Mouse (Mus musculus): ENCODE results near the gene Cd44. TPM values are rescaled to one million over a fixed set of nuclear protein-coding genes. Genes with fewer than 3 reads are reported as not detected.
A peak's percentile ranks its signal among the peaks of the same experiment; 100 is the strongest.

Cd44 gene
- total and polyA plus RNA-seq, 3 experiments, result 102 to 153 (median 112) TPM

GRCm38 (mm10) chr2:102901828-102902223 lies 361 bp upstream of the Cd44 start:
- dilution Hi-C loops (cut with MboI; ENCODE audit: extremely low pct_ligation_motif_present, extremely low pct_unique_long_range_greater_than_20kb, low sequenced_read_pairs), result no loop called here

GRCm38 (mm10) chr2:102900230-102900721 lies 1.2 kb downstream of the Cd44 start:
- peaks cover 3 to 21% of the 10 kb centered on the region in 2 experiments for H3K36me3 ChIP-seq (replicated peaks in 1 of 2; ENCODE audit: control insufficient read depth in 1 of 2, insufficient read depth in 1 of 2, low read length in 1 of 2)
- DNase-seq (ENCODE audit: extremely low read depth), result no peak
- H3K79me2 ChIP-seq (replicated peaks; ENCODE audit: control insufficient read depth, extremely low read depth, insufficient read depth, poor library complexity, severe bottlenecking), result peaks cover 54% of the 10 kb centered on the region
- H3K4me3 ChIP-seq (replicated peaks in 1 of 3; ENCODE audit: low read depth in 2 of 3, low read length in 2 of 3, poor library complexity in 1 of 3), result peak overlapping the region; percentile 65 to 97 (median 83)
- peak overlapping the region; percentile 80 for H3K9ac ChIP-seq (ENCODE audit: insufficient read depth, low read depth)
- in situ Hi-C loops (cut with MboI; ENCODE audit: low pct_ligation_motif_present, low pct_unique_long_range_greater_than_20kb, low sequenced_read_pairs), result no loop called here
- H3K4me1 ChIP-seq (ENCODE audit: control insufficient read depth in 1 of 2, insufficient read depth in 2 of 2), result peaks cover 15 to 40% of the 10 kb centered on the region in 2 experiments
- H3K9me3 ChIP-seq (replicated peaks; ENCODE audit: low read length), result no peaks in the 10 kb centered on the region
- H3K27me3 ChIP-seq (replicated peaks), result no peaks in the 10 kb centered on the region
- peak overlapping the region; percentile 31 for H3K4me2 ChIP-seq (ENCODE audit: insufficient read depth, low read depth, poor library complexity, severe bottlenecking)
- H3K27ac ChIP-seq (ENCODE audit: insufficient read depth, low read depth), result peak overlapping the region; percentile 66
- dilution Hi-C loops (cut with MboI; ENCODE audit: extremely low pct_ligation_motif_present, extremely low pct_unique_long_range_greater_than_20kb, low sequenced_read_pairs), result no loop called here
- TF ChIP-seq CTCF (conservative IDR thresholded peaks at IDR 0.05 in 1 of 2, IDR thresholded peaks at IDR 0.05 in 1 of 2; ENCODE audit: low read depth in 2 of 2, low read length in 2 of 2) (no peak), GABPA (IDR thresholded peaks at IDR 0.05; ENCODE audit: insufficient replicate concordance, low read depth, low read length) (no peak), ELF1 (IDR thresholded peaks at IDR 0.05; ENCODE audit: low read depth, low read length) (no peak), MEF2A (IDR thresholded peaks at IDR 0.05; ENCODE audit: borderline replicate concordance, low read depth, low read length) (0 out of 2 replicates have a peak, but pooled peaks have one; percentile 11), ZC3H11A (IDR thresholded peaks at IDR 0.05; ENCODE audit: low read depth, low read length) (no peak), UBTF (IDR thresholded peaks at IDR 0.05; ENCODE audit: low read depth, low read length) (no peak), MXI1 (IDR thresholded peaks at IDR 0.05; ENCODE audit: low read depth, low read length) (no peak), CHD2 (IDR thresholded peaks at IDR 0.05; ENCODE audit: low read length) (no peak), CHD1 (IDR thresholded peaks at IDR 0.05; ENCODE audit: low read depth, low read length) (peak; percentile 78), HCFC1 (IDR thresholded peaks at IDR 0.05; ENCODE audit: low read depth, low read length) (no peak), ETS1 (conservative IDR thresholded peaks at IDR 0.05; ENCODE audit: low read depth, low read length) (no peak), EP300 (IDR thresholded peaks at IDR 0.05; ENCODE audit: low read length) (no peak), KAT2A (IDR thresholded peaks at IDR 0.05; ENCODE audit: insufficient replicate concordance, low read length) (no peak), E2F4 (IDR thresholded peaks at IDR 0.05; ENCODE audit: insufficient replicate concordance, low read depth, low read length) (no peak), MAFK (IDR thresholded peaks at IDR 0.05; ENCODE audit: insufficient replicate concordance, low read length) (no peak), JUN (IDR thresholded peaks at IDR 0.05; ENCODE audit: insufficient read depth, low read depth, low read length) (no peak), SMC3 (IDR thresholded peaks at IDR 0.05; ENCODE audit: low read depth, low read length) (no peak), MAZ (IDR thresholded peaks at IDR 0.05; ENCODE audit: low read depth, low read length) (no peak), RCOR1 (conservative IDR thresholded peaks at IDR 0.05; ENCODE audit: low read depth, low read length) (no peak), IRF4 (IDR thresholded peaks at IDR 0.05; ENCODE audit: low read depth, low read length) (no peak), PAX5 (IDR thresholded peaks at IDR 0.05; ENCODE audit: low read length) (no peak), ZKSCAN1 (IDR thresholded peaks at IDR 0.05; ENCODE audit: borderline replicate concordance, low read depth, low read length) (no peak), JUND (conservative IDR thresholded peaks at IDR 0.05; ENCODE audit: low read depth, low read length) (no peak), MAX (IDR thresholded peaks at IDR 0.05; ENCODE audit: low read length) (no peak), SIN3A (IDR thresholded peaks at IDR 0.05; ENCODE audit: low read length) (peak; percentile 15; the same call in 1 of the 2 replicates), NRF1 (IDR thresholded peaks at IDR 0.05; ENCODE audit: low read depth, low read length) (no peak), TBP (conservative IDR thresholded peaks at IDR 0.05; ENCODE audit: low read depth, low read length) (no peak), ZNF384 (IDR thresholded peaks at IDR 0.05; ENCODE audit: low read depth, low read length) (no peak)

More at GRCm38 (mm10) chr2:102901828-102902223, 361 bp upstream of the Cd44 start:
- TF ChIP-seq MAFK (IDR thresholded peaks at IDR 0.05; ENCODE audit: insufficient replicate concordance, low read length), result no peak
- no peak for TF ChIP-seq ELF1 (IDR thresholded peaks at IDR 0.05; ENCODE audit: low read depth, low read length)
- no peak for TF ChIP-seq BHLHE40 (IDR thresholded peaks at IDR 0.05; ENCODE audit: low read depth, low read length)
- no peak for TF ChIP-seq RAD21 (IDR thresholded peaks at IDR 0.05; ENCODE audit: low read depth, low read length)
- no peak for TF ChIP-seq ZC3H11A (IDR thresholded peaks at IDR 0.05; ENCODE audit: low read depth, low read length)
- no peak for TF ChIP-seq ZNF384 (IDR thresholded peaks at IDR 0.05; ENCODE audit: low read depth, low read length)
- TF ChIP-seq MXI1 (IDR thresholded peaks at IDR 0.05; ENCODE audit: low read depth, low read length), result no peak
- no peak for TF ChIP-seq TBP (conservative IDR thresholded peaks at IDR 0.05; ENCODE audit: low read depth, low read length)
- no peak for TF ChIP-seq UBTF (IDR thresholded peaks at IDR 0.05; ENCODE audit: low read depth, low read length)
- TF ChIP-seq IRF4 (IDR thresholded peaks at IDR 0.05; ENCODE audit: low read depth, low read length), result no peak
- TF ChIP-seq SMC3 (IDR thresholded peaks at IDR 0.05; ENCODE audit: low read depth, low read length), result no peak
- TF ChIP-seq GABPA (IDR thresholded peaks at IDR 0.05; ENCODE audit: insufficient replicate concordance, low read depth, low read length), result no peak
- TF ChIP-seq POLR2AphosphoS2 (IDR thresholded peaks at IDR 0.05; ENCODE audit: low read depth, low read length), result no peak
- peaks cover 8 to 33% of the 10 kb centered on the region in 2 experiments for H3K4me1 ChIP-seq (ENCODE audit: control insufficient read depth in 1 of 2, insufficient read depth in 2 of 2)
- H3K4me2 ChIP-seq (ENCODE audit: insufficient read depth, low read depth, poor library complexity, severe bottlenecking), result peak overlapping the region; percentile 67
- H3K4me3 ChIP-seq (replicated peaks in 1 of 3; ENCODE audit: low read depth in 2 of 3, low read length in 2 of 3, poor library complexity in 1 of 3), result peak overlapping the region in 2 of 3 experiments; percentile 65 to 83
- no peak overlapping the region for H3K27ac ChIP-seq (ENCODE audit: insufficient read depth, low read depth)
- peak overlapping the region; percentile 80 for H3K9ac ChIP-seq (ENCODE audit: insufficient read depth, low read depth)
- H3K79me2 ChIP-seq (replicated peaks; ENCODE audit: control insufficient read depth, extremely low read depth, insufficient read depth, poor library complexity, severe bottlenecking), result peaks cover 39% of the 10 kb centered on the region
- H3K27me3 ChIP-seq (replicated peaks), result no peaks in the 10 kb centered on the region
- peaks cover 0 to 6% of the 10 kb centered on the region in 2 experiments for H3K36me3 ChIP-seq (replicated peaks in 1 of 2; ENCODE audit: control insufficient read depth in 1 of 2, insufficient read depth in 1 of 2, low read length in 1 of 2)
- H3K9me3 ChIP-seq (replicated peaks; ENCODE audit: low read length), result no peaks in the 10 kb centered on the region
- in situ Hi-C loops (cut with MboI; ENCODE audit: low pct_ligation_motif_present, low pct_unique_long_range_greater_than_20kb, low sequenced_read_pairs), result no loop called here
- no peak for DNase-seq (ENCODE audit: extremely low read depth)

Measured in CH12.LX (cell line).